Mouse (Mus musculus) lung, embryonic 14.5 days (tissue): ENCODE results near the gene Nsf. TPM values are rescaled to one million over a fixed set of nuclear protein-coding genes. Genes with fewer than 3 reads are reported as not detected.
"Not testable (repeated sequence)": the region's sequence is repeated elsewhere in the genome, so short reads cannot be mapped to it uniquely, and the experiment has no call there.

ENCODE experiments used
- ATAC-seq: fragments of 200-750 bp; cut with Nextera tagmentation; 2 replicates; pipeline ENCODE4 v1.8.0; 2017; ENCODE audit warnings: mild to moderate bottlenecking, moderate TSS enrichment, moderate library complexity; ENCODE audit not compliant: insufficient read depth
- DNase-seq: peaks from one replicate; pipeline ENCODE4 v3.0.0-alpha.2; 2015
- H3K27ac ChIP-seq: fragments of 300-500 bp; sonication (generic); 2 replicates; pipeline ENCODE4 v1.5.1; 2014; ENCODE audit warnings: low read depth, mild to moderate bottlenecking, moderate library complexity
- H3K27me3 ChIP-seq: fragments of 300-500 bp; sonication (generic); 2 replicates; pipeline ENCODE4 v1.6.1; 2014; ENCODE audit warnings: low read length, control low read depth; ENCODE audit not compliant: insufficient read depth
- H3K36me3 ChIP-seq: fragments of 300-500 bp; sonication (generic); 2 replicates; pipeline ENCODE4 v1.6.1; 2014; ENCODE audit warnings: control low read depth; ENCODE audit not compliant: insufficient read depth
- H3K4me1 ChIP-seq: fragments of 300-500 bp; sonication (generic); 2 replicates; pipeline ENCODE4 v1.6.1; 2014; ENCODE audit warnings: antibody characterized with exemption, control low read depth; ENCODE audit not compliant: insufficient read depth
- H3K4me2 ChIP-seq: fragments of 300-500 bp; sonication (generic); 2 replicates; pipeline ENCODE4 v1.6.1; 2014; ENCODE audit warnings: mild to moderate bottlenecking
- H3K4me3 ChIP-seq: fragments of 300-500 bp; sonication (generic); 2 replicates; pipeline ENCODE4 v1.5.1; 2014; ENCODE audit warnings: low read depth, low read length
- H3K9ac ChIP-seq: fragments of 300-500 bp; sonication (generic); 2 replicates; pipeline ENCODE4 v1.6.1; 2014
- H3K9me3 ChIP-seq: fragments of 300-500 bp; sonication (generic); 2 replicates; pipeline ENCODE4 v1.6.1; 2016; ENCODE audit warnings: low read depth, low read length, control low read depth
- CTCF ChIP-seq: IDR thresholded peaks from 2 replicates; pipeline ENCODE4 v1.5.1; 2016; ENCODE audit warnings: antibody characterized with exemption, low read depth
- WGBS: fragments of 180-500 bp; shearing (Covaris S2); extraction: QIAGEN DNeasy Blood & Tissue Kit; methylation state at CpG from one replicate; pipeline ENCODE4 v1.1.7; 2014; 5-methylcytosine and 5-hydroxymethylcytosine counted together
- polyA plus RNA-seq: library from polyadenylated mRNA; unstranded; fragments of >200 nt; fragmentation: Nextera tagmentation; extraction: Ambion mirVana; gene quantifications from 2 replicates; pipeline ENCODE4 v1.2.1, GENCODE M21; 2014

Nsf gene
- polyA plus RNA-seq, 1 experiment from 2014 or later = 50.1 TPM

- ATAC-seq (no peak), DNase-seq (no peak)
- Histone ChIP-seq H3K36me3 (no peaks in the 10 kb centered on the region), H3K4me1 (no peaks in the 10 kb centered on the region), H3K4me2 (no peak overlapping the region), H3K27me3 (no peaks in the 10 kb centered on the region), H3K9ac (no peak overlapping the region), H3K27ac (no peak overlapping the region), H3K9me3 (no peaks in the 10 kb centered on the region), H3K4me3 (no peak overlapping the region)
- WGBS = 40% methylated on average over 4 of the region's 4 CpGs
- TF ChIP-seq CTCF = no peak
Observed at GRCm38 (mm10) chr11:103992638-103993037, 38.8 kb upstream of the Nsf start.

- 15% methylated on average over 12 of the region's 12 CpGs for WGBS
Observed at GRCm38 (mm10) chr11:103990049-103990557, 36.2 kb upstream of the Nsf start.

GRCm38 (mm10) chr11:103987423-103987822, 33.6 kb upstream of the Nsf start:
- ATAC-seq = peak; percentile 55; the same call in 1 of the 2 replicates
- 32% methylated on average over 8 of the region's 8 CpGs for WGBS

More at GRCm38 (mm10) chr11:103990049-103990557, 36.2 kb upstream of the Nsf start:
- H3K9me3 ChIP-seq, H3K9ac ChIP-seq, H3K27ac ChIP-seq, H3K4me1 ChIP-seq, H3K4me2 ChIP-seq, H3K27me3 ChIP-seq, H3K4me3 ChIP-seq, H3K36me3 ChIP-seq: not testable (repeated sequence)
- DNase-seq (peak; percentile 58), ATAC-seq (peak; percentile 80)

GRCm38 (mm10) chr11:103984067-103984466, 30.2 kb upstream of the Nsf start:
- Histone ChIP-seq H3K4me1 (no peaks in the 10 kb centered on the region), H3K36me3 (peaks cover 63% of the 10 kb centered on the region), H3K9ac (no peak overlapping the region), H3K27me3 (no peaks in the 10 kb centered on the region), H3K9me3 (no peaks in the 10 kb centered on the region), H3K27ac (no peak overlapping the region), H3K4me3 (no peak overlapping the region), H3K4me2 (no peak overlapping the region)
- TF ChIP-seq CTCF = no peak
- ATAC-seq = no peak
- WGBS = 58% methylated on average over 5 of the region's 5 CpGs
- no peak for DNase-seq

More at GRCm38 (mm10) chr11:103987423-103987822, 33.6 kb upstream of the Nsf start:
- no peak overlapping the region for H3K27ac ChIP-seq
- no peak overlapping the region for H3K4me2 ChIP-seq
- H3K9me3 ChIP-seq = no peaks in the 10 kb centered on the region
- no peaks in the 10 kb centered on the region for H3K27me3 ChIP-seq
- H3K4me1 ChIP-seq = no peaks in the 10 kb centered on the region
- TF ChIP-seq CTCF = peak; percentile 95
- H3K36me3 ChIP-seq = peaks cover 34% of the 10 kb centered on the region
- H3K4me3 ChIP-seq = no peak overlapping the region
- peak; percentile 91 for DNase-seq
- no peak overlapping the region for H3K9ac ChIP-seq

- Histone ChIP-seq H3K9me3 (no peaks in the 10 kb centered on the region), H3K27me3 (no peaks in the 10 kb centered on the region), H3K27ac (no peak overlapping the region), H3K9ac (no peak overlapping the region), H3K4me1 (no peaks in the 10 kb centered on the region), H3K4me3 (no peak overlapping the region), H3K36me3 (peaks cover 77% of the 10 kb centered on the region), H3K4me2 (no peak overlapping the region)
- TF ChIP-seq CTCF = no peak
- WGBS = 74% methylated on average over 5 of the region's 5 CpGs
- DNase-seq (no peak), ATAC-seq (no peak)
Observed at GRCm38 (mm10) chr11:103981826-103982225, 28.0 kb upstream of the Nsf start.

GRCm38 (mm10) chr11:103979381-103979780, 25.5 kb upstream of the Nsf start:
- no peak for TF ChIP-seq CTCF
- WGBS = 84% methylated on average over 4 of the region's 4 CpGs
- DNase-seq (no peak), ATAC-seq (no peak)
- no peak overlapping the region for H3K4me3 ChIP-seq
- no peak overlapping the region for H3K4me2 ChIP-seq
- H3K27ac ChIP-seq = no peak overlapping the region
- H3K9me3 ChIP-seq = no peaks in the 10 kb centered on the region
- peaks cover 82% of the 10 kb centered on the region for H3K36me3 ChIP-seq
- H3K27me3 ChIP-seq = no peaks in the 10 kb centered on the region
- H3K4me1 ChIP-seq = no peaks in the 10 kb centered on the region
- H3K9ac ChIP-seq = no peak overlapping the region

GRCm38 (mm10) chr11:103970876-103971275, 17.0 kb upstream of the Nsf start:
- Histone ChIP-seq H3K36me3 (peaks cover 51% of the 10 kb centered on the region), H3K27ac (no peak overlapping the region), H3K27me3 (no peaks in the 10 kb centered on the region), H3K9me3 (no peaks in the 10 kb centered on the region), H3K4me1 (0 out of 2 replicates have a peak, but pooled peaks cover 3% of the 10 kb centered on the region), H3K4me2 (no peak overlapping the region), H3K9ac (no peak overlapping the region), H3K4me3 (no peak overlapping the region)
- no peak for TF ChIP-seq CTCF
- DNase-seq = no peak
- no peak for ATAC-seq
- 85% methylated on average over 3 of the region's 3 CpGs for WGBS
